Mouse (Mus musculus) neural tube, embryonic 15.5 days (tissue): ENCODE measurements around the gene Pacrg. TPM values are rescaled to one million over a fixed set of nuclear protein-coding genes. Genes with fewer than 3 reads are reported as not detected.

Experiments used
- ATAC-seq: fragments of 200-750 bp; cut with Nextera tagmentation; 2 replicates; pipeline ENCODE4 v1.8.0; 2017; ENCODE audit warnings: mild to moderate bottlenecking, moderate TSS enrichment, moderate library complexity; ENCODE audit not compliant: low FRiP score
- H3K27ac ChIP-seq: fragments of 300-500 bp; sonication (generic); replicated peaks from 2 replicates; pipeline ENCODE4 v1.5.1; 2015; ENCODE audit warnings: mild to moderate bottlenecking, inconsistent platforms
- H3K27me3 ChIP-seq: fragments of 300-500 bp; sonication (generic); replicated peaks from 2 replicates; pipeline ENCODE4 v1.6.1; 2015; ENCODE audit warnings: inconsistent platforms
- H3K36me3 ChIP-seq: fragments of 300-500 bp; sonication (generic); 2 replicates; pipeline ENCODE4 v1.6.1; 2015; ENCODE audit warnings: inconsistent platforms
- H3K4me1 ChIP-seq: fragments of 300-500 bp; sonication (generic); 2 replicates; pipeline ENCODE4 v1.6.1; 2015; ENCODE audit warnings: inconsistent platforms
- H3K4me2 ChIP-seq: fragments of 300-500 bp; sonication (generic); 2 replicates; pipeline ENCODE4 v1.6.1; 2015; ENCODE audit warnings: inconsistent platforms, mild to moderate bottlenecking, moderate library complexity
- H3K4me3 ChIP-seq: fragments of 300-500 bp; sonication (generic); replicated peaks from 2 replicates; pipeline ENCODE4 v1.5.1; 2015; ENCODE audit warnings: mild to moderate bottlenecking, inconsistent platforms
- H3K9ac ChIP-seq: fragments of 300-500 bp; sonication (generic); replicated peaks from 2 replicates; pipeline ENCODE4 v1.6.1; 2015; ENCODE audit warnings: mild to moderate bottlenecking, inconsistent platforms
- H3K9me3 ChIP-seq: fragments of 300-500 bp; sonication (generic); replicated peaks from 2 replicates; pipeline ENCODE4 v1.6.1; 2016; ENCODE audit warnings: inconsistent platforms
- WGBS: fragments of 180-500 bp; shearing (Covaris S2); methylation state at CpG from one replicate; pipeline ENCODE4 v1.1.7; 2015; ENCODE audit warnings: mixed read lengths; 5-methylcytosine and 5-hydroxymethylcytosine counted together
- polyA plus RNA-seq: library from polyadenylated mRNA; unstranded; fragments of >200 nt; fragmentation: Nextera tagmentation; extraction: Ambion mirVana; gene quantifications from 2 replicates; pipeline ENCODE4 v1.2.1, GENCODE M21; 2015

The Pacrg gene
- polyA plus RNA-seq, 1 experiment from 2014 or later = 19.3 TPM

DNA sequence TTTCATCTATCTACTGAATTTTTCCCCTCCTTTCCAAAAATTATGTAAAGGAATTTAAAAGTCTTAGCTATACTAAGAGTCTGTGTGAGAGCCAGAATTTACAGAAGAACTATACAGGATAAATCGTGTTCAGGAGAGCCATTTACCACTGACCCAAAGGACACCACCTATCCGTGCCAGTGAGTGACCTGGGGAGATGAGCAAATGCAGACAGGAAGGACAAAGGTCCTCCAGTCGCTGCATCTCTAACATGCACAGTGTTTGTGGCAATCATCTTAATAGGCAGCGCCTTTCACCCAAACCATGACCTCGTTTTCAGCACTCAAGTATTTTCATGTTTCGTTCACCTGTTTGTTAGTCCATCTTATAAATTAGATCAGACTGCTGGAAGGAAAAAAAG is 105.4 kb downstream of the Pacrg start:
- H3K9ac ChIP-seq = no peak overlapping the region
- H3K4me1 ChIP-seq = peaks cover 3% of the 10 kb centered on the region; the same call in 1 of the 2 replicates
- H3K27ac ChIP-seq = no peak overlapping the region
- H3K36me3 ChIP-seq = no peaks in the 10 kb centered on the region
- no peak for ATAC-seq
- H3K27me3 ChIP-seq = no peaks in the 10 kb centered on the region
- no peaks in the 10 kb centered on the region for H3K9me3 ChIP-seq
- no peak overlapping the region for H3K4me2 ChIP-seq
- no peak overlapping the region for H3K4me3 ChIP-seq
- 79% methylated on average over 6 of the region's 6 CpGs for WGBS

GRCm38 (mm10) chr17:10732303-10733048 is 107.6 kb downstream of the Pacrg start:
- Histone ChIP-seq H3K9ac (no peak overlapping the region), H3K4me2 (no peak overlapping the region), H3K27ac (no peak overlapping the region), H3K27me3 (no peaks in the 10 kb centered on the region), H3K9me3 (no peaks in the 10 kb centered on the region), H3K4me3 (no peak overlapping the region), H3K4me1 (peaks cover 3% of the 10 kb centered on the region; the same call in 1 of the 2 replicates), H3K36me3 (no peaks in the 10 kb centered on the region)
- no peak for ATAC-seq
- 24% methylated on average over 4 of the region's 4 CpGs for WGBS

DNA sequence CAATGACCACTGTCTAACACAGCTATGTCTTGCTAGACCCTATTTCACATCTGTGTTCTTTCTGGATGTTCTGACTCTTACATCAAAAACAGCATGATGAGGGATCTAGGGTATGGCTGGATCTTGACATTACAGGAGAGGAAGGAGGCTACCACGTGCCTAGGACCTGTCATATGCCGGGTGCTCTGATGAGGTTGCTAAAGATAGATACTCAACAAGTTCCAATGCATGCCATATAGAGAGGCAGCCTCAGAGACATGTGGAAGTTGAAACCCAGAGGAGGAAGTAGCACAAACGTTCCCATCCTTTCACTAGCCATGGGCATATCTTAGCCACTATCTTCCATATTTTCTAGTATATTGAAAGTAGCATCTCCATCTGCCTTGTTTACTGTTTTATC is 115.3 kb downstream of the Pacrg start:
- H3K36me3 ChIP-seq = no peaks in the 10 kb centered on the region
- ATAC-seq = no peak
- no peaks in the 10 kb centered on the region for H3K27me3 ChIP-seq
- H3K27ac ChIP-seq = no peak overlapping the region
- H3K9me3 ChIP-seq = no peaks in the 10 kb centered on the region
- no peak overlapping the region for H3K4me3 ChIP-seq
- WGBS = 88% methylated on average over 3 of the region's 3 CpGs
- no peak overlapping the region for H3K4me2 ChIP-seq
- no peak overlapping the region for H3K9ac ChIP-seq
- peaks cover under 1% of the 10 kb centered on the region; the same call in 1 of the 2 replicates for H3K4me1 ChIP-seq

- H3K36me3 ChIP-seq = no peaks in the 10 kb centered on the region
- H3K9ac ChIP-seq = no peak overlapping the region
- ATAC-seq = no peak
- H3K4me3 ChIP-seq = no peak overlapping the region
- H3K9me3 ChIP-seq = no peaks in the 10 kb centered on the region
- peaks cover 10% of the 10 kb centered on the region; the same call in 1 of the 2 replicates for H3K4me1 ChIP-seq
- no peak overlapping the region for H3K27ac ChIP-seq
- no peak overlapping the region for H3K4me2 ChIP-seq
- 41% methylated on average over 1 of the region's 1 CpGs for WGBS
- H3K27me3 ChIP-seq = no peaks in the 10 kb centered on the region
Observed at GRCm38 (mm10) chr17:10721562-10721961, 118.5 kb downstream of the Pacrg start.

GRCm38 (mm10) chr17:10717148-10717547 is 123.0 kb downstream of the Pacrg start:
- 97% methylated on average over 1 of the region's 1 CpGs for WGBS
- ATAC-seq = no peak
- Histone ChIP-seq H3K27me3 (no peaks in the 10 kb centered on the region), H3K4me1 (peaks cover 10% of the 10 kb centered on the region; the same call in 1 of the 2 replicates), H3K4me3 (no peak overlapping the region), H3K9me3 (no peaks in the 10 kb centered on the region), H3K27ac (no peak overlapping the region), H3K9ac (no peak overlapping the region), H3K36me3 (no peaks in the 10 kb centered on the region), H3K4me2 (no peak overlapping the region)

- ATAC-seq = no peak
- H3K4me1 ChIP-seq = peaks cover 6% of the 10 kb centered on the region
- no peaks in the 10 kb centered on the region for H3K9me3 ChIP-seq
- H3K4me2 ChIP-seq = no peak overlapping the region
- no peak overlapping the region for H3K9ac ChIP-seq
- H3K27ac ChIP-seq = no peak overlapping the region
- H3K36me3 ChIP-seq = no peaks in the 10 kb centered on the region
- no peaks in the 10 kb centered on the region for H3K27me3 ChIP-seq
- H3K4me3 ChIP-seq = no peak overlapping the region
- 56% methylated on average over 6 of the region's 6 CpGs for WGBS
Observed at GRCm38 (mm10) chr17:10702781-10703180, 137.3 kb downstream of the Pacrg start.

DNA sequence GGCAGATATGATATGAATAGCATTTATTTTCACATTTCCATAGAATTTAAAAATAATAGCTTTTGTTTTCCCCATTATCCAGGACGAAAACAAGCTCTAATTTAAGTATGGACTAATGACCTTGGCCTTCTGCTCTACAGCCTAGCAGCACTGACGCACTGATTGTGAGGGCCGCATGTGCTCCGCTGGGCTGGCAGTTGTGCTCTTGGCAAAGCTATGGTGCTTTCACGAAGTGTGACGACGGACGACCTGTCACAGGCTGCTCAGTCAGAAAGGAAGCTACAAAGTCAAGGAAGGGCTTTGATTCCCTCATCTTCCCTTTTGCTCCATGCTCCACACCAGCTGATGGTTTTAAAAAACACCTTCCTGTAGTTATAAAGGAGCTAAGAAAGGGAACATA is 142.1 kb downstream of the Pacrg start:
- Histone ChIP-seq H3K27ac (no peak overlapping the region), H3K4me1 (peaks cover 5% of the 10 kb centered on the region), H3K27me3 (no peaks in the 10 kb centered on the region), H3K4me3 (no peak overlapping the region), H3K9me3 (no peaks in the 10 kb centered on the region), H3K36me3 (no peaks in the 10 kb centered on the region), H3K9ac (no peak overlapping the region), H3K4me2 (no peak overlapping the region)
- 39% methylated on average over 8 of the region's 8 CpGs for WGBS
- no peak for ATAC-seq

GRCm38 (mm10) chr17:10695421-10695820 is 144.7 kb downstream of the Pacrg start:
- no peaks in the 10 kb centered on the region for H3K4me1 ChIP-seq
- no peaks in the 10 kb centered on the region for H3K27me3 ChIP-seq
- H3K36me3 ChIP-seq = no peaks in the 10 kb centered on the region
- no peak overlapping the region for H3K4me2 ChIP-seq
- no peaks in the 10 kb centered on the region for H3K9me3 ChIP-seq
- ATAC-seq = no peak
- no peak overlapping the region for H3K4me3 ChIP-seq
- no peak overlapping the region for H3K9ac ChIP-seq
- no peak overlapping the region for H3K27ac ChIP-seq

GRCm38 (mm10) chr17:10677098-10677497 is 163.0 kb downstream of the Pacrg start:
- ATAC-seq = no peak
- Histone ChIP-seq H3K27me3 (no peaks in the 10 kb centered on the region), H3K4me2 (no peak overlapping the region), H3K9me3 (no peaks in the 10 kb centered on the region), H3K4me3 (no peak overlapping the region), H3K27ac (no peak overlapping the region), H3K36me3 (no peaks in the 10 kb centered on the region), H3K4me1 (peaks cover 9% of the 10 kb centered on the region), H3K9ac (no peak overlapping the region)
- WGBS = 67% methylated on average over 4 of the region's 4 CpGs

DNA sequence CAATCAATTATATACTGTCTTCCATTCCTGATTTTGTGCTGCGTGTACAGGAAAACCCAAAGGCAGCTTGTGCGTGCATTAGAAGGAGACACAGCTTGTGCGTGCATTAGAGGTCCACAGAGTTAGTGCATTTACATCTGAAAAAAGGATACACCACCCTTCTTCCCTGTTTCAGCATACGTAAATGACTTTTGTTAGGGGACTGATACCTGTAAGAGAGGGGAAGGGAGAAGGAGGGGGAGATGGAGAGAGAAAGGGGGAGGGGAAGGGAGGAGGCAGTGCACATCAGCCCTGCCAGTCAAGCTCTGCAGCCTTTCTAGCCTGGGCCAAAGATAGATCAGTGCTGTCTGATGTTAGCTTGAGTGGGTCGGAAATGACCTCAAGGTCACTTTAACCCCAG is 164.6 kb downstream of the Pacrg start:
- H3K9ac ChIP-seq = no peak overlapping the region
- WGBS = 79% methylated on average over 5 of the region's 5 CpGs

DNA sequence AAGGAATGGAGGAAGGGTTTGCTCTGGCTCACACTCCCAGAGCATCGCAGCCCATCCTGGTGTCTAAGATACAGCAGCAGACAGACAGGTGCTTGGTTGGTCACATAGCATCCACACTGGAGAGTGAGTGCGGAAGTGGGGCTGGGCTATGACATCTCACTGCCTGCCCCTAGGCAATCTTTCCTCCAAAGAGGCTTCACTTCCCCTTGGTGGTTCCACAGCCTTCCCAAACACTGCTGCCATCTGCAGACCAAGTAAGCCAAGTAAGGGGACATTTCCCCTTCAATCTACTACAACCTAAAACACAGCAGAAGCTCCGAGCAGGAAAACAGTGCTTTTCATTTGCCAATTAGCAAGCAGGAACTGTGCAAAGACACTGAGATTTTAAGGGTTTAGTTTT is 165.1 kb downstream of the Pacrg start:
- Histone ChIP-seq H3K36me3 (no peaks in the 10 kb centered on the region), H3K27me3 (no peaks in the 10 kb centered on the region), H3K27ac (no peak overlapping the region), H3K4me2 (no peak overlapping the region), H3K4me3 (no peak overlapping the region), H3K4me1 (peaks cover 9% of the 10 kb centered on the region), H3K9ac (no peak overlapping the region), H3K9me3 (no peaks in the 10 kb centered on the region)
- 66% methylated on average over 3 of the region's 3 CpGs for WGBS
- no peak for ATAC-seq

More for the DNA sequence above, 164.6 kb downstream of the Pacrg start:
- peaks cover 9% of the 10 kb centered on the region for H3K4me1 ChIP-seq
- no peak overlapping the region for H3K4me3 ChIP-seq
- H3K9me3 ChIP-seq = no peaks in the 10 kb centered on the region
- H3K27ac ChIP-seq = no peak overlapping the region
- H3K4me2 ChIP-seq = no peak overlapping the region
- ATAC-seq = no peak
- no peaks in the 10 kb centered on the region for H3K36me3 ChIP-seq
- no peaks in the 10 kb centered on the region for H3K27me3 ChIP-seq

- no peak overlapping the region for H3K4me2 ChIP-seq
- no peaks in the 10 kb centered on the region for H3K4me1 ChIP-seq
- WGBS = 81% methylated on average over 4 of the region's 4 CpGs
- H3K27ac ChIP-seq = no peak overlapping the region
- ATAC-seq = no peak
- H3K36me3 ChIP-seq = no peaks in the 10 kb centered on the region
- H3K9ac ChIP-seq = no peak overlapping the region
- no peaks in the 10 kb centered on the region for H3K27me3 ChIP-seq
- H3K9me3 ChIP-seq = no peaks in the 10 kb centered on the region
- H3K4me3 ChIP-seq = no peak overlapping the region
Observed at GRCm38 (mm10) chr17:10661294-10661693, 178.8 kb downstream of the Pacrg start.
